Mouse (Mus musculus) CH12.LX (cell line): ENCODE measurements around the gene Foxf2. TPM values are rescaled to one million over a fixed set of nuclear protein-coding genes. Genes with fewer than 3 reads are reported as not detected.

ENCODE experiments used
- DNase-seq: peaks from one replicate; pipeline ENCODE4 v3.0.0-alpha.2; 2013; ENCODE audit errors: extremely low read depth
- H3K27ac ChIP-seq: 2 replicates; pipeline ENCODE4 v1.5.1; 2012; ENCODE audit warnings: low read depth, mild to moderate bottlenecking, control low read depth, moderate library complexity; ENCODE audit not compliant: insufficient read depth
- H3K27me3 ChIP-seq: replicated peaks from 2 replicates; pipeline ENCODE3; 2012; ENCODE audit warnings: inconsistent platforms
- H3K36me3 ChIP-seq, 2 experiments: replicated peaks in 1 of 2; 2 replicates each; pipeline versions ENCODE3 to v1.6.1; 2012; ENCODE audit warnings: inconsistent platforms in 1 of 2, low read length in 1 of 2, mild to moderate bottlenecking in 1 of 2, mixed read lengths in 1 of 2, moderate library complexity in 1 of 2; ENCODE audit not compliant: control insufficient read depth in 1 of 2, insufficient read depth in 1 of 2
- H3K4me1 ChIP-seq, 2 experiments: 2 replicates each; pipeline ENCODE4 v1.6.1; 2012; ENCODE audit warnings: inconsistent platforms in 1 of 2, moderate library complexity in 1 of 2; ENCODE audit not compliant: insufficient read depth in 2 of 2, control insufficient read depth in 1 of 2
- H3K4me2 ChIP-seq: 2 replicates; pipeline ENCODE4 v1.6.1; 2012; ENCODE audit warnings: low read depth, mild to moderate bottlenecking, control low read depth; ENCODE audit not compliant: poor library complexity, insufficient read depth, severe bottlenecking
- H3K4me3 ChIP-seq, 3 experiments: fragments of 150-350 bp in 1 of 3; sonication (generic) in 1 of 3; replicated peaks in 1 of 3; 2 replicates each; pipeline versions ENCODE3 to v1.5.1; 2011 to 2012; ENCODE audit warnings: low read depth in 2 of 3, low read length in 2 of 3, mild to moderate bottlenecking in 2 of 3, moderate library complexity in 2 of 3, control low read depth in 1 of 3, improper control_type of control experiment in 1 of 3, inconsistent platforms in 1 of 3, mixed read lengths in 1 of 3; ENCODE audit not compliant: poor library complexity in 1 of 3
- H3K79me2 ChIP-seq: replicated peaks from 2 replicates; pipeline ENCODE4 v1.6.1; 2012; ENCODE audit warnings: mild to moderate bottlenecking, moderate library complexity; ENCODE audit not compliant: control insufficient read depth, poor library complexity, insufficient read depth, severe bottlenecking; ENCODE audit errors: extremely low read depth
- H3K9ac ChIP-seq: 2 replicates; pipeline ENCODE4 v1.6.1; 2012; ENCODE audit warnings: low read depth, mild to moderate bottlenecking, control low read depth, moderate library complexity; ENCODE audit not compliant: insufficient read depth
- H3K9me3 ChIP-seq: replicated peaks from 2 replicates; pipeline ENCODE3; 2012; ENCODE audit warnings: low read length, inconsistent platforms, mixed read lengths
- CHD1 ChIP-seq: IDR thresholded peaks from 2 replicates; pipeline ENCODE4 v1.6.1; 2012; ENCODE audit warnings: low read depth, low read length, improper control_type of control experiment, inconsistent platforms
- CHD2 ChIP-seq: IDR thresholded peaks from 2 replicates; pipeline ENCODE4 v1.6.1; 2011; ENCODE audit warnings: low read length, improper control_type of control experiment
- CTCF ChIP-seq, 2 experiments: IDR thresholded peaks in 1 of 2; conservative IDR thresholded peaks in 1 of 2; 2 replicates each; pipeline ENCODE4 v1.5.1; 2011 to 2012; ENCODE audit warnings: low read depth in 2 of 2, low read length in 2 of 2, improper control_type of control experiment in 1 of 2, inconsistent platforms in 1 of 2, mild to moderate bottlenecking in 1 of 2, moderate library complexity in 1 of 2
- E2F4 ChIP-seq: IDR thresholded peaks from 2 replicates; pipeline ENCODE4 v1.6.1; 2011; ENCODE audit warnings: low read depth, low read length, improper control_type of control experiment; ENCODE audit not compliant: insufficient replicate concordance
- ELF1 ChIP-seq: IDR thresholded peaks from 2 replicates; pipeline ENCODE4 v1.6.1; 2014; ENCODE audit warnings: low read depth, mild to moderate bottlenecking, inconsistent platforms, low read length, improper control_type of control experiment
- EP300 ChIP-seq: IDR thresholded peaks from 2 replicates; pipeline ENCODE4 v1.6.1; 2011; ENCODE audit warnings: low read length, improper control_type of control experiment
- ETS1 ChIP-seq: conservative IDR thresholded peaks from 2 replicates; pipeline ENCODE4 v1.6.1; 2012; ENCODE audit warnings: low read depth, mild to moderate bottlenecking, inconsistent platforms, low read length, improper control_type of control experiment, moderate library complexity
- GABPA ChIP-seq: IDR thresholded peaks from 2 replicates; pipeline ENCODE4 v1.6.1; 2012; ENCODE audit warnings: low read depth, low read length, improper control_type of control experiment, inconsistent platforms; ENCODE audit not compliant: insufficient replicate concordance
- HCFC1 ChIP-seq: IDR thresholded peaks from 2 replicates; pipeline ENCODE4 v1.6.1; 2012; ENCODE audit warnings: low read depth, mild to moderate bottlenecking, inconsistent platforms, low read length, improper control_type of control experiment
- IRF4 ChIP-seq: IDR thresholded peaks from 2 replicates; pipeline ENCODE4 v1.6.1; 2014; ENCODE audit warnings: low read depth, mild to moderate bottlenecking, inconsistent platforms, low read length, improper control_type of control experiment
- JUN ChIP-seq: IDR thresholded peaks from 2 replicates; pipeline ENCODE4 v1.6.1; 2011; ENCODE audit warnings: low read depth, mild to moderate bottlenecking, low read length, improper control_type of control experiment, moderate library complexity; ENCODE audit not compliant: insufficient read depth
- JUND ChIP-seq: conservative IDR thresholded peaks from 2 replicates; pipeline ENCODE4 v1.6.1; 2011; ENCODE audit warnings: low read depth, low read length, improper control_type of control experiment
- KAT2A ChIP-seq: IDR thresholded peaks from 2 replicates; pipeline ENCODE4 v1.6.1; 2012; ENCODE audit warnings: low read length, improper control_type of control experiment, inconsistent platforms; ENCODE audit not compliant: insufficient replicate concordance
- MAFK ChIP-seq: IDR thresholded peaks from 2 replicates; pipeline ENCODE4 v1.6.1; 2011; ENCODE audit warnings: low read length, improper control_type of control experiment; ENCODE audit not compliant: insufficient replicate concordance
- MAX ChIP-seq: IDR thresholded peaks from 2 replicates; pipeline ENCODE4 v1.6.1; 2011; ENCODE audit warnings: low read length, improper control_type of control experiment
- MAZ ChIP-seq: IDR thresholded peaks from 2 replicates; pipeline ENCODE4 v1.6.1; 2012; ENCODE audit warnings: low read depth, mild to moderate bottlenecking, inconsistent platforms, low read length, improper control_type of control experiment, moderate library complexity
- MYC ChIP-seq: IDR thresholded peaks from 2 replicates; pipeline ENCODE4 v1.6.1; 2011; ENCODE audit warnings: low read depth, mild to moderate bottlenecking, improper control_type of control experiment, low read length
- NELFE ChIP-seq: IDR thresholded peaks from 2 replicates; pipeline ENCODE4 v1.6.1; 2011; ENCODE audit warnings: low read depth, low read length, improper control_type of control experiment
- PAX5 ChIP-seq: IDR thresholded peaks from 2 replicates; pipeline ENCODE4 v1.6.1; 2012; ENCODE audit warnings: low read length, inconsistent platforms, mixed read lengths
- POLR2A ChIP-seq: IDR thresholded peaks from 2 replicates; pipeline ENCODE4 v1.6.1; 2011; ENCODE audit warnings: low read depth, mild to moderate bottlenecking, improper control_type of control experiment, low read length
- POLR2AphosphoS2 ChIP-seq: IDR thresholded peaks from 2 replicates; pipeline ENCODE4 v1.6.1; 2011; ENCODE audit warnings: low read depth, low read length, improper control_type of control experiment
- RAD21 ChIP-seq: IDR thresholded peaks from 2 replicates; pipeline ENCODE4 v1.6.1; 2011; ENCODE audit warnings: low read depth, mild to moderate bottlenecking, low read length, improper control_type of control experiment, moderate library complexity
- SMC3 ChIP-seq: IDR thresholded peaks from 2 replicates; pipeline ENCODE4 v1.6.1; 2011; ENCODE audit warnings: low read depth, low read length, improper control_type of control experiment
- TCF12 ChIP-seq: IDR thresholded peaks from 2 replicates; pipeline ENCODE4 v1.6.1; 2014; ENCODE audit warnings: low read depth, mild to moderate bottlenecking, inconsistent platforms, low read length, improper control_type of control experiment
- UBTF ChIP-seq: IDR thresholded peaks from 2 replicates; pipeline ENCODE4 v1.6.1; 2012; ENCODE audit warnings: low read depth, mild to moderate bottlenecking, inconsistent platforms, low read length, improper control_type of control experiment, moderate library complexity
- USF1 ChIP-seq: IDR thresholded peaks from 2 replicates; pipeline ENCODE4 v1.6.1; 2014; ENCODE audit warnings: low read depth, mild to moderate bottlenecking, inconsistent platforms, low read length, improper control_type of control experiment
- ZC3H11A ChIP-seq: IDR thresholded peaks from 2 replicates; pipeline ENCODE4 v1.6.1; 2012; ENCODE audit warnings: low read depth, mild to moderate bottlenecking, inconsistent platforms, low read length, improper control_type of control experiment
- ZNF384 ChIP-seq: IDR thresholded peaks from 2 replicates; pipeline ENCODE4 v1.6.1; 2012; ENCODE audit warnings: low read depth, low read length, improper control_type of control experiment, inconsistent platforms
- dilution Hi-C: fragments of 300-500 bp; cut with MboI; formaldehyde crosslinking; loops from 2 replicates; pipeline ENCODE4 v1.14.3; 2020; ENCODE audit warnings: low sequenced_read_pairs; ENCODE audit not compliant: extremely low pct_unique_long_range_greater_than_20kb, extremely low pct_ligation_motif_present
- in situ Hi-C: fragments of 300-500 bp; cut with MboI; formaldehyde crosslinking; loops from 3 replicates; pipeline ENCODE4 v1.14.3; 2019; ENCODE audit warnings: low sequenced_read_pairs, low pct_ligation_motif_present, low pct_unique_long_range_greater_than_20kb, mixed read lengths
- polyA plus RNA-seq: library from polyadenylated mRNA; unstranded; fragments of >175 nt; gene quantifications from 2 replicates; pipeline ENCODE4 v1.2.1, GENCODE M21; 2012; ENCODE audit warnings: low read depth; ENCODE audit not compliant: insufficient read length
- total RNA-seq, 2 experiments: library from RNA; depleted of rRNA; stranded (reverse); fragments of 300-350 nt in 1 of 2; fragments of >200 nt in 1 of 2; gene quantifications; 2 replicates each; pipeline ENCODE4 v1.2.3; 2012 to 2014

Foxf2 gene
- total and polyA plus RNA-seq, 3 experiments: not detected

DNA sequence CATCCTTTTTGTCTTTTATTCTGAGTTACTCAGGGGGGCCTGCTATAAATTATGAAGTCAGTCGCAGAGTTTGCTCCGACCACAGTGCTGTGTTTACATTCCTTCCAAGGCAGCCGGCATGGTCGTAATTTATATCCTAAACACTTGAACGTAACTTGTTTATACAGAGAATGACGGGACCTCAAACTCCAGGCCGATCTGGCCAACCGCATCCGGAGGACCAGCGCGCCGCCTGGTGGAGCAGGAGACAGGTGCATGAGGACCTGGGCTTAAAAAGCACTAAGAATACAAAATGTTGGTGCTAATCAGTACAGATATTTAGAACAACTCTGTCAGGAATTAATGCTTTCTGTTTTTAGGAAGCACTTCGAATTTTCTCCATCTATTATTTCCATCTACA, 6.8 kb downstream of the Foxf2 start:
- TF ChIP-seq CHD1: no peak
- no peak for TF ChIP-seq USF1
- TF ChIP-seq TCF12: no peak
- TF ChIP-seq POLR2AphosphoS2: no peak
- no peak for TF ChIP-seq HCFC1
- peak; percentile 89 for TF ChIP-seq SMC3
- TF ChIP-seq IRF4: peak; percentile 44; the same call in 1 of the 2 replicates
- no peak for TF ChIP-seq E2F4
- no peak for TF ChIP-seq MAZ
- peak; percentile 83 to 89 for TF ChIP-seq CTCF (conservative IDR thresholded peaks at IDR 0.05 in 1 of 2, IDR thresholded peaks at IDR 0.05 in 1 of 2; ENCODE audit: low read depth in 2 of 2, low read length in 2 of 2)
- no peak for TF ChIP-seq MAX
- peak; percentile 50 for TF ChIP-seq ZC3H11A
- no peak for TF ChIP-seq ETS1
- no peak for TF ChIP-seq CHD2
- TF ChIP-seq MYC: no peak
- 0 out of 2 replicates have a peak, but pooled peaks have one; percentile 15 for TF ChIP-seq NELFE
- no peak for TF ChIP-seq EP300
- no peak for TF ChIP-seq JUND
- no peak for TF ChIP-seq GABPA
- TF ChIP-seq ELF1: peak; percentile 16; the same call in 1 of the 2 replicates
- no peak for TF ChIP-seq KAT2A
- TF ChIP-seq UBTF: no peak
- no peak for TF ChIP-seq MAFK
- no peak for TF ChIP-seq PAX5
- no peak for TF ChIP-seq JUN
- TF ChIP-seq POLR2A: no peak
- TF ChIP-seq ZNF384: peak; percentile 18; the same call in 1 of the 2 replicates
- TF ChIP-seq RAD21: peak; percentile 83
- peaks cover 5% of the 10 kb centered on the region for H3K9me3 ChIP-seq
- 0 out of 2 replicates have a peak overlapping the region, but pooled peaks have one; percentile 37 for H3K9ac ChIP-seq
- dilution Hi-C loops (no loop called here), in situ Hi-C loops (loop anchor here (25.0 kb wide), 2 partner anchors 745 to 1070 kb away; no protein-coding TSS in a partner anchor)
- no peak overlapping the region for H3K27ac ChIP-seq
- H3K36me3 ChIP-seq: no peaks in the 10 kb centered on the region
- peak overlapping the region; percentile 87 for H3K4me2 ChIP-seq
- H3K27me3 ChIP-seq: no peaks in the 10 kb centered on the region
- no peaks in the 10 kb centered on the region for H3K4me1 ChIP-seq
- H3K4me3 ChIP-seq: no peak overlapping the region
- DNase-seq: peak; percentile 65
- no peaks in the 10 kb centered on the region for H3K79me2 ChIP-seq
